Mouse (Mus musculus): ENCODE data around the gene Slc38a4. TPM values are rescaled to one million over a fixed set of nuclear protein-coding genes. Genes with fewer than 3 reads are reported as not detected.
A peak's percentile ranks its signal among the peaks of the same experiment; 100 is the strongest.

Gene Slc38a4
- polyA plus RNA-seq, 1 experiment = 45.4 TPM

DNA sequence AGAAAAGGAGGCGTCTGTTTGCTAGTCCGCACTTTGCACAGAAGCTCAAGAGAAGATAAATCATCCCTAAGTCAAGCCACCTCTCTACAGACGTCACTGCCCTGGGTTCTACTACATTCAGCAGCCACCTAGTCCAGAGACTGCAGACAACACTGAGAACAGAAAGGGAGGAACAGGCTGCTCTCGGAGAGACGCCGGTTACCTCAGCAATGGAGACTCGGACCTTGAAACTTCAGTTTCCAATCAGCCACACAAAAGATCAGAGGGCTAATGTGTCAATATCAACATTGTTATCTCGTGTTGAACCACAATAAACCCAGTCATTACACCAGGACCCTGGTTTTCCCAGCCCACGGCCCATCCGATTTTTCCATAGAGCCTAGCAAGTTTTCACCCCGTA, 36.4 kb downstream of the Slc38a4 start:
- DNase-seq (ENCODE audit: low read depth) = no peak

DNA sequence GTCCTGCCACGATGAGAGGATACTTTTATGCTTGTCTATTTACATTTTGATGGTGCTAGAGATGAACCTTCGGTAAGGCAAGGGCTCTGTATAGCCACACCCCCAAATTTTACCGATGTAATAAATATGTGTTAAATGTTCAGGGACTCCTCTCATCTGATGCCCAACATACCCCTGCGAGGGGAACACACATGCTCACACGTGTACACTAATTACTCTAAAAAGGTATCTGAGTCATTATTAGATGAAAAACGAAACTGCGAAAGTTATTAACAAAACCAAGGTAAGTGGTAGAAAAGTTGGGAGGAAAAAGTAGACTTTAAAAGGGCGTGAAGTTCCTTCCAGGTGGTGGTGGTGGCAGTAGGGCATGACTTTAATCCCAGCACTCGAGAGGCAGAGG, 38.6 kb downstream of the Slc38a4 start:
- DNase-seq (ENCODE audit: low read depth) = no peak

GRCm38 (mm10) chr15:97015036-97015596, 40.6 kb downstream of the Slc38a4 start:
- DNase-seq (ENCODE audit: low read depth) = no peak

DNA sequence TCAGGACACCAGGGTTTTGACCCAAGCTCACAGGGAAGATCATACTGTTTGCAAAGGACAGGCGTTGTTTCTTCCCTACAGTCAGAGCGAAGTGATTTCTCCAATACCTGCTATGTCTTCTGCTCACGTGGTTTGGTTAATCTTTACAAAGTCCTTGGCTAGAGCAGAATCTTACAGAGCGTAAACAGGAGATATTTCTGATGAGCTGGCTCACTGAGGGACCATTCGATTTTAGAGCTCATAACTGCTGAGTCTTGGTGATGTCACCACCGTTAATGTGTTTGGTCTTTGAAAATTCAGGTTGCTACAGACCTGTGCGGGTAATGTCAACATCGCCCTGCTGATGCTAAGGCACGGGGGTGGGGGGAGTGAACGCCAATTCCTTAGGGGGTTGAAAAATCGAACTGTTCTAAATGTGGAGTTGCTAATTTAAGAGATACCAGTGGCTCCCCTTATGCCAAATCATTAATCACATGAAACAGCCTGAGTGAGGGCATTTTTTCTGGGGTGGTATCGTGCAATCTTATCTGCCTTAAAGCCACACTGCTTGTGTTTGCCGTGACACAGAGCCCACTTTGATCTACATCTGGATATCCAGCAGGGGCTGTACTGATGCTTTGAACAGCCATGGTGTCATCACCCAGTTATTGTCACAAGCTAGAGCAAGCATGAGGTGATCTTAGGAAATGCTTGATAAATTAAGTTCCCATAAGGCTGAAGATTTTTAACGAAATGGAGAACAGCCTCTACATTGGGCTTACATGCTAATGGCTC, 44.0 kb downstream of the Slc38a4 start:
- no peak for DNase-seq (ENCODE audit: low read depth)

DNA sequence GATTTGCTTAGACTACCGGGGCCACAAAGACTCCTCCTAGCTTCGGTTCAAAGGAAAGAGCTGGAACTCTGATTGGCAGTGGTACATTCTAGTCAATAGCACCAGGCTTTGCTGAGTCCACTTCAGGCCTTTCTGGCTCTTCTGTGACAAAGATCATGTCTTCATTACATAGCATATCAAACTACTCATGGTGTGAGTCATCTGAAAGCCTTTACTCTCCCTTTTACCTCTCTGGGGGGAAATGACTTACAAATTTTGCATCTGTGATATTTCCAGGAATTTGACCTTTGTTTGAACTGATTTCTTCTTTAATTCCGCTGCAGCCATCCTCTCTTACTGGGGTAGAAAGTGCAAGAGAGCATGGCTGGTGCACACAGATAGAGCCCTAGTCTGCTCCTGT, 46.5 kb downstream of the Slc38a4 start:
- no peak for DNase-seq (ENCODE audit: low read depth)

- no peak for DNase-seq (ENCODE audit: low read depth)
Measured at GRCm38 (mm10) chr15:97005631-97006234, 50.0 kb downstream of the Slc38a4 start.

- no peak for DNase-seq (ENCODE audit: low read depth)
Measured at GRCm38 (mm10) chr15:97004525-97004867, 51.3 kb downstream of the Slc38a4 start.

- DNase-seq (ENCODE audit: low read depth) = no peak
Measured at GRCm38 (mm10) chr15:97003851-97004524, 51.8 kb downstream of the Slc38a4 start.

DNA sequence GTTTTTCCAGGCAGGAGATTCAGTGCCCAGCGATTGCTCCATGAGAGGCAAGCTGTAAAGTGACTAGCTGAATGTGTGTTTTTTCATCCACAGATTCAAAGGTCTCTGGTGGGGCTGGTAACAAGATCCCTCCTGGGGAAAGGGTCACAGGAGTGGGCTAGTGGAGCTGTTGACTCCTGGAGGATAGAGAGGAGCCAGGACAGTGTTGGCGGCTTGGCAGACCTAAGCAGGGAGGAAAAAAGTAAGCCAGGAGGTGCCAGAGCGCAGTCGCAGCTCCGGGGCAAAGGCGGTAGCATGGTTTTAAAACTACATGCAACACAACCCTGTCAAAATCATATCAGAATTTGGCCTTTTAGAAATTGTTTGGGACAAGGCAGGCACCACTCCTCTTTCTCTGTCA, 52.6 kb downstream of the Slc38a4 start:
- no peak for DNase-seq (ENCODE audit: low read depth)

- no peak for DNase-seq (ENCODE audit: low read depth)
Measured at GRCm38 (mm10) chr15:97002752-97003151, 53.0 kb downstream of the Slc38a4 start.

DNA sequence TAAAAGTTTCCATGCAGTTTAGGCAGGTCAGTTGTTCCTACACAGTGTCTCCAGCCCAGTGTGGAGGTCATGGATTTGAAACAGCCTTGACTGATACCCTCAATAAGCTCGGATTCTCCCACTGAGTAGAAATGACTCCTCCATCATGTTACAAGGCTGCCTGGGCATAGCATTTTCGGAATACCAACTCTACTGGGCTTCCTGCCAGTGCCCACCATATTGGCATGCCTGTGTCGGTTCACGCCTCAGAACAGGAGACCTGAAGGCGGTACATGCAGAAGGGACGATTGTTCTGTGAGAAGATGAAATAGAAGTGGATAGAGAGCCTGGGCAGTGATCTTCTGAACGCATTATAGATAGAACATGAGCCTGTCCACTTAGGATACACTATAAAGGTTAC, 53.9 kb downstream of the Slc38a4 start:
- no peak for DNase-seq (ENCODE audit: low read depth)

- no peak for DNase-seq (ENCODE audit: low read depth)
Measured at GRCm38 (mm10) chr15:97001416-97001815, 54.3 kb downstream of the Slc38a4 start.

- DNase-seq (ENCODE audit: low read depth) = peak; percentile 36
Measured at GRCm38 (mm10) chr15:97000319-97001251, 55.2 kb downstream of the Slc38a4 start.

DNA sequence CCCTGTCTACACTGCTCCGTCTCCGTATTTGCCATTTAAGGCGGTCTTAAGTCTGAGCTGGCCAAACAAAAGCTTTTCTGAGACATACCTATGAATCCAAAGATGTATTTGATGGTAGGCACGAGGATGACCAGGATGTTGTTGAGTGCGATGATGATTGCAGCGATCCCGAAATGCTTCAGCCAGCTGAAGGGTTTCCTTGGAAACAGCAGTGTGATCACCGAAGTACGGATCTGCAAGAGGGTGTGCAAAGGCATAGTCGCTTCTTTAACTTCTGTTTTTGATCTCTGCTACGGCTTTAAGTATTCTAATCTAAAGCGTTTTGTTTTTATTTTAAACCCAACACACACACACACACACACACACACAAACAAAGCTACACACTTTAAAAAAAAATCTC, 56.4 kb downstream of the Slc38a4 start:
- no peak for DNase-seq (ENCODE audit: low read depth)

DNA sequence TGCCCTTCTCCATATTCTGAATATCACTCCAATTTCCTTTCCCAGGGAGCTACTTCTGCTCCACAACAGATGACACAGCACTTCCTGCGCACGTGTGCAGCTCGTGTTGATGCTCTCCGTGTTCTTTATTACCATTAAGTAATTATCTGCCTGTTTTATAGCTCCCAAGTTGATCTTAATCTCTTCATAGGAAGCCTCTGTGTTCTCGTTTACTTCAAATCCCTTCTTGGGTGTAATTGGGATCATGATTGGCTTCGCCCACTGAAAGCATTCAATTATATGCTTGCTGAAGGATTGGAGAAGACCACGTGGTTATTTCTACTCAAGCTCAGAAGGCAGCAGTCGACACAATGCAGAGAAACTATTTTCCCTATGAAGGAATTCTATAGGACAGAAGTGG, 70.1 kb downstream of the Slc38a4 start:
- no peak for DNase-seq (ENCODE audit: low read depth)

DNA sequence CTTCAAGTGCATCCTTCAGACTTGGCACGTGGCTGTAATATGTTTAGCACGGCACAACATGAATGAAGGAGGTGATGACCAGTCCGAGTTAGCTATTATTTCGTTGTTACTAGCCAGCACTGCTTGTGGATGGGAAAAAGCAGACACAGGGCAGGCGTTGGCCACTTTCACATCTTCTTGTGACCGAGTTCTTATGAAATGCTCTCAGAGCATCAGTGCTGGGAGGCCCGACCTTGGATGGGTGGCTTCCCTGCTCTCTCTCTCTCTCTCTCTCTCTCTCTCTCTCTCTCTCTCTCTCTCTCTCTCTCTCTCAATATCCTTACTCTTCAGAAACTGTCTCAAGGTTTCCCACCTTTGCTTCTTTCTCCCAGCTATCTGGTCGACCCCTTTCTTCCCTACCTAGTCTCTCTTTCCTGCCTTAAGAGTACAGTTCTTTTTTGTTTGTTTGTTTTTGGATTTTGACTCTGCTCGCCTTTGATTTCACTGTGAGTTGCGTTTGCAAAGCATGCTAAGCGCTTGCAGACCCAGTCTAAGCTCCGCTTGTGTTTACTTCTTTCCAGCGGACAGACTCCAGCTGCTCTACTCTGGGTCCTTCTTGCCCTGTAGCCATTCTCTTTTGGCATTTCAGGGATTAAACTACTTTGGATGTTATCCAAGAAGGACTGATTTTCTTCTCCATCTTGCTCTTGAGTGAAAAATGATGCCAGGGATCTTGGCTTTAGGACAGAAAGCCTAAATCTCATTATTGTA, 72.0 kb downstream of the Slc38a4 start:
- DNase-seq (ENCODE audit: low read depth) = no peak

DNA sequence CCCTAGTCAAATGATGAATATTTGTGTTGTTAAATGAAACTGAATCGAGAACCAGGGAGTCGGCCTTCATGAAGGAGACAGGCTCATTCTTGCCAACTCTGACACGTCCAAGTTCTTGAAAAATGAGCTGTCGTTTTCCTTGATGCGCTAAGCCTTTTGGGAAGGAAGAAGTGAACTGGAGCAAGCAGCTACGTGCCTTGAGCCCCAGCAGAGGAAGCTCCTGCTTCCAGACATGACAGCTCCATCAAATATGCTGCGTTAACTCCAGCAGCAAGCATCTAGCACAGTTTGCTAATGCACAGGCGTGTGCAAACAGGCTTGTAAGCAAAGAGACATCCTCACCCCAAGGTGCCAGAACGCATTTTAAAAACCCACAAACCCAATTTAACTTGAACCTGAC, 80.6 kb downstream of the Slc38a4 start:
- DNase-seq (ENCODE audit: low read depth) = peak; percentile 13

DNA sequence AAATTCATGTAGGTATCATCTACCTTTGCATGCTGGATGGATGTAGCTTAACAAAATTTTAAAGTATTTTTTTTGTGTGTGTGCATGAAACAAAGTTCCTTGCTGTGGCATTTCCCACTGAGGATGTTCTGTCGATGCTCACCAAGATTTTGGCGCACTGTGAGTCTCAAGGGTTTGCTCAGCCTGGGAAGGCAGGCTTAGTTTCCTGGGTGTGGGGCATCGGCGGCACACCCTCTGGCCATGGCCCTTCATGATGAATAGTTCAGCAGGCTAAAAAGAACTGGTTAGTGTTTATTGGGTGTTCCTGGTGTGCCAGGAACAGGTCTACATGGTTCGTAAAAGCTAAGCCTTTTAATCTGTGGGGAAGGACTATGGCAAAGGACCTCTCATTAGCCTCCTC, 81.6 kb downstream of the Slc38a4 start:
- no peak for DNase-seq (ENCODE audit: low read depth)

DNA sequence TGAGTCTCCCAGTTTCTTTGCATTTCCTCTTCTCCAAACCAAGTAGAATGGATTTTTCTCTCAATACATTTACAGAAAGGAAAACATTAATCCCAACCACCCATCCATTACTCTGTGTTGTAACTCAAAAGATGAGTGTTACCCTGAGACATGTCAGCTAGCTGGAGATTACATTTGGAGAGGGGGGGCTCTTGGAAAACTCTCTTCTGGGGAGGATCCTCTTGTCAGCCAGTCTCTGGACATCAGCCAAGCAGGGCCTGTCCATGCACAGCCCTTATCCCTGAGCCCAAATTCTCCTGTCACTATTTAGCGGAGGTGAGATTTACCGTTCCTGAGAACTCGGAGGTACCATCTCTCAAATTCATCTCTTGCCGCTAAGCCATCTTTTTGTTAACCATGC, 82.4 kb downstream of the Slc38a4 start:
- no peak for DNase-seq (ENCODE audit: low read depth)

DNA sequence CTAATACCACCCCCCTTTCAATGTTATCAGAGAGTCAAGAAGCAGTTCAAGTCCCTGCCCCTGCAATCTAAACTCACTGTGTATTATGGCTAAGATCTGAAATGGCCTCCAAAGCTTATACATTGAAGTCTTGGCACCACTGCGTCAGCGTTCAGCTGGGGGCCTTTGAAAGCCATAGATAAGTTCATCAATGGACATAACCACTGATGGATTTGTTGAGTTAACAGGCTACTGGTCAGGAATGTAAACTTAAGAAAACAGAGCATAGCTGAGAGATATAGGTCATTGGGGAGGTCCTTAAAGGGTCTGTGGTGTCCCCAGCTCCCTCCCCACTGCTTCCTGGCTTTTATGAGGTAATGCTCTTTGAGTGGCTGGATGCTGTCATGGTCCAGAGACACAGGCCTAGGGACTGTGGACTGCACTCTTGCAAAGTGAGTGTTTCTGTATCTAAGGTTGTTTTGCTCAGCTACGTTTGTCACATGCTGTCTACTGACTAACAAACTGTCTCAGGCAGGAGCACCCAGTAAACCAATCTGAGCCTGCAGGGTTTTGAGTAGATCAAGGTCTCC, 83.0 kb downstream of the Slc38a4 start:
- DNase-seq (ENCODE audit: low read depth) = no peak

- DNase-seq (ENCODE audit: low read depth) = no peak
Measured at GRCm38 (mm10) chr15:96971906-96972305, 83.8 kb downstream of the Slc38a4 start.

Measured in gonadal fat pad, adult 2 months (tissue).